Mouse (Mus musculus) layer of hippocampus, adult 2 months (tissue): ENCODE data around the gene Serpina3n. TPM values are rescaled to one million over a fixed set of nuclear protein-coding genes. Genes with fewer than 3 reads are reported as not detected.
"Not testable (repeated sequence)": the region's sequence is repeated elsewhere in the genome, so short reads cannot be mapped to it uniquely, and the experiment has no call there.

ENCODE experiments used
- DNase-seq, 2 experiments: peaks; one replicate each; pipeline ENCODE4 v3.0.0; 2022; ENCODE audit warnings: low spot score in 2 of 2
- H3K27ac ChIP-seq: fragments of 200-600 bp; 2 replicates; pipeline ENCODE4 v1.8.1; 2022
- H3K4me3 ChIP-seq: fragments of 200-600 bp; 2 replicates; pipeline ENCODE4 v1.8.1; 2022; ENCODE audit warnings: mild to moderate bottlenecking
- CTCF ChIP-seq: fragments of 200-600 bp; conservative IDR thresholded peaks from 2 replicates; pipeline ENCODE4 v1.8.1; 2022; ENCODE audit warnings: antibody characterized with exemption, mild to moderate bottlenecking, moderate library complexity
- total RNA-seq, 2 experiments: library from RNA; stranded (reverse); gene quantifications; 2 replicates each; pipeline ENCODE4 v1.2.3; 2021

Serpina3n gene
- total RNA-seq, 2 experiments from 2014 or later, result 79.6 to 81.5 TPM

DNA sequence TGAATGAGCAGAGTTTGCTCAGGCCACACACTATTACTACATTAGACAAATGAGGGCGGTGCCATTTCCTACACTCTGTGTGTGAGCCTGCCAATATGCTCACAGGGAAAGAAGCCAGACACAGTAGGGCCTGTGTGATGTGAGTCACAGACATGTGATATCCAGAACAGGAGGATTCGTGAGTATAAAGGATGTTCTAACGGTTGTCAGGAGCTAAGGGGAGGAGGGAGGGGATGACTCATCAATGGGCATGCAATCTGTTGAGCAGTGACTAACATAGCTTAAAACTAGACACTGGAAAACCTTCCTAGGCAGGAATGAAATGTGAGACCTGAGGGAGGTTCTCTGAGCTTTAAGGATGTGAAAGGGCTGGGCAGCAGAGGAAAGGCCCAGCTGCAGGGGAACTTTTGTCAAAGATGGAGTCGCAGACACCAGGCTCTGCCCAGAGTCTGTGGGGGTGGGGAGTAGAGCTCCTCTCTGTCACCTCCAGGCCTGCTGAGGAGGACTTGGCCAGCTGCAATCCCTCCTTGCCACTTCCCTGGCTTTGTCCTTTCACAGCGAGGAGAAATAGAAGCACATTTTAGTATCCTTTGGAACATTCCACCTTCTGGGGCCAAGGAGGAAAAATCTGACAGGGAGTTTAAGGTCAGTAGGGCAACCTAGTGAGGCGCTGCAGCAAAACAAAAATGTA, 9.2 kb downstream of the Serpina3n start:
- TF ChIP-seq CTCF, result no peak
- H3K27ac ChIP-seq, result peak overlapping the region; percentile 61; the same call in 1 of the 2 replicates
- no peak overlapping the region for H3K4me3 ChIP-seq
- peak; percentile 77 to 87 for DNase-seq

DNA sequence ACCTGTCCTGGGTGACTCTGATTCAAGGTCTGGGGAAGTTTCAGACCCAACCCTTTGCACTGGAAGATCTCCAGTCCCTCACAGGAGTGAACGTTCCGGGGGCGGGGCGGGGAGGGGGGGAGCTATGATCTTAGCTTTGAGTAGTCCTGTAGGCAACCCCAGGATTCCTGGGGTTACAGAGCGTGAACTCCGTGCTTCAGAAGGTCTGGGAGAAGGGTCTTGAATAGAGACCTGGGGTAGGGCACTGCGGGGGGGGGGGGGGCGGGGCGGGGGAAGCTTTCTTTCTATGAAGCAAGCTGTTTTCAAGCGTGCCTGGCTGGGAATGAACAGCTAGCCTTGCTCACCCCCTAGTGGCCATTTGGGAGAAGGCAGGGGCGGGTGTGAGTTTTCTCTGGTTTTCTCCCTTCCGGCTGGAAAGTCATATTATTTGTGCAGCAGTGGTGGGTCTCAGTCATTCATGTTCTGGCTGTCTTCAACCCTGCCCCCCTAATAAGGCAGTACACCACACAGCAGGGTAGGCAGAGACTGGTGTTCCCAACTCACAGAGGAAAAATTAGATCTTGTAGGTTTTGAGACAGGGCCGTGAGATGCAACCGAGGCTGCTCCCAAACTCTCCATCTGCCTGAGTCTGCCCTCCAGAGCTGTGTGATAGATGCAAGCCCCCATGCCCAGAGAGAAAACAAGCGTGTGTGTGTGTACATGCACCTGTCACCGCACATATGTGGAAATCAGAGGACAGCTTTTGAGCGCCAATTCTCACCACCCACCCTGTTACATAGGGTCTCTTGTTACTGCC, 12.0 kb downstream of the Serpina3n start:
- Histone ChIP-seq H3K27ac (no peak overlapping the region; the same call in 1 of the 2 replicates), H3K4me3 (no peak overlapping the region; the same call in 1 of the 2 replicates)
- peak; percentile 70 to 93 for DNase-seq
- TF ChIP-seq CTCF, result peak; percentile 78

DNA sequence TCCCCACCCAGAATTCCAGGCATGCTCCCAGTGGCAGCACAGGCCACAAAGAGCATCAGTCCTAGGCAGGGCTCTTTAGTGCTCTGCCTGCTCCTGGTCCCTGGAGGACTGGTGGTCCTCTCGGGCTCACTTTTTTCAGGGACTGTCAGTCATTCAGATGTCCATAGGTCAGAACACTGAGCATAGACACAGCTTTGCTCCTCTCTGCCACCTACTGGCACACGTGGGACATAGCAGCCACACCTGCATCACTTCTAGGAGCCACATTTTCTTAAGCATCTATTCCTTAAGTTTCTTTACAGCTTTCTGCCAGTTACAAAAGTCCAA, 12.6 kb downstream of the Serpina3n start:
- peak; percentile 71 for TF ChIP-seq CTCF
- H3K27ac ChIP-seq, result no peak overlapping the region; the same call in 1 of the 2 replicates
- no peak for DNase-seq
- no peak overlapping the region for H3K4me3 ChIP-seq

DNA sequence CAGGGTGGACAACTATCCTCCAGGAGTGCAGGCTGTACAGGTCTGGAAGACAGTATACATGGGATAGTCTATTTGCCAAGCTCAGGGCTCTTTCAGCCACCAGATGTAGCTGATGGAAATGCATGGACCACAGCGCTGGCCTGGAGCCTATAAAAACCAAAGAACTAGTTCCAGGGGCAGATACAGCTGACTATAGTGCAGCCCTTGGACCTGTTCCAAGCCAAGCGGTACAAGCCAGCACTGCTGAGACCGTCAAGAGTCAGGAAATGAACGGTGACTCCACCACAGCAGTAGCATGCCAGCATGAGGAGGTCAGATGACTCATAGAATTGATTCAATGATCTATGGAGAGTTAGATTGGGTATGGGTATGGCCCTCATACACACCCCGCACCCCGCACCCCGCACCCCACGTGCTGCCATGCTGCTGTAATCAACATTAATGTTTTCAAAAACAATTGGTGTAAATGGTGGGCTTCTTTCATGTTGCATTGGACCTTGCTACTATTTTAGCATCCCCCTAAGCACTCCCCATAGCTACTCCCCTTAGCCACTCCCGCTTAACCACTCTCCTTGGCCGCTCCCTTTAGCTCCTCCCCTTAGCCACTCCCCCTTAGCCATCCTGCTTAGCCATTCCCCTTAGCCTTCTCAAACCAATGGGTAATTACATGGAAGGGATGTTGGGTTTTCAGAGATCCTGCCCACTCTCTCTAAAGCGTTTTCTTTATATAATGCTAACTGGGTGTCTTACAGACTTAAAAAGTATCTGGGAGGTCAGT, 16.3 kb downstream of the Serpina3n start:
- Histone ChIP-seq H3K27ac (no peak overlapping the region), H3K4me3 (no peak overlapping the region)
- TF ChIP-seq CTCF, result no peak
- DNase-seq, result no peak

DNA sequence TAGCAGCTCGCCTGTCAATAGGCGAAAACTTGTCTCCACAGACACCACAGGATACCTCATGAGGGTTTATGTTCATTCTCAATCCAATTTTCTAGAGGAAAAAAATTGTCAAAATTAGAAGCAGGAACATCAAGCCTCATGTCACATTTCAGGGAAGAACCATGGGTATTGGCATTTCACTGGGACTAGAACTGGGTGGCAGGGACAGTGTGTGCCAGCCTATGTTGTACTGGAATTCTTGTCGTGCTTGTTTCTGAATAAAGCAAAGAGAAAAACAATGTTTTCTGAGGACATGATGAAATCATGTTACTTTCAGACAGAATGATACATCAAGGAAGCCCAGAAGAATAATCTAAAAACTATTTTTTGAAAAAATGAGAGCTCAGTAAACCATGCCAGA, 19.1 kb downstream of the Serpina3n start:
- H3K27ac ChIP-seq, result peak overlapping the region; percentile 81; the same call in 1 of the 2 replicates
- TF ChIP-seq CTCF, result no peak
- peak in 1 of 2 experiments; percentile 40 for DNase-seq
- H3K4me3 ChIP-seq, result no peak overlapping the region

DNA sequence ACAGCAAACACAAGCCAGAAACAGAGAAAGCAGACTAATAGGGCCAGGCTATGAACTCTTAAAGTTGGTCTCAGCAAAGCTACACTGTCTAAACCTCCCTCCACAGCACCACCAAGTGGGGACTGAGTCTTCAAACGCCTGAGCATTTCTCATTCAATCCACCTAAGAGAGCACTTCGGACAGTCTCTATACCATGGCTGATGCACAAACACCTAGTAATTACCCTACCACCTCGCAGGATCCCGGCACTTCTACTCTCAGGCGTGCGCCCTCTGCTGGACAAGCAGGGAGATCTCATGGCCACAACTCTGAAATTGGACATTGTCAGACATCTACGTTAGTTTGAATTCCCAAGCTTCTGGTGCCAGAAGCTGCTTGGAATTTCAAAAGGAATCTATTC, 20.4 kb downstream of the Serpina3n start:
- TF ChIP-seq CTCF, result peak; percentile 86
- no peak overlapping the region for H3K27ac ChIP-seq
- H3K4me3 ChIP-seq, result no peak overlapping the region
- peak in 1 of 2 experiments; percentile 47 for DNase-seq

DNA sequence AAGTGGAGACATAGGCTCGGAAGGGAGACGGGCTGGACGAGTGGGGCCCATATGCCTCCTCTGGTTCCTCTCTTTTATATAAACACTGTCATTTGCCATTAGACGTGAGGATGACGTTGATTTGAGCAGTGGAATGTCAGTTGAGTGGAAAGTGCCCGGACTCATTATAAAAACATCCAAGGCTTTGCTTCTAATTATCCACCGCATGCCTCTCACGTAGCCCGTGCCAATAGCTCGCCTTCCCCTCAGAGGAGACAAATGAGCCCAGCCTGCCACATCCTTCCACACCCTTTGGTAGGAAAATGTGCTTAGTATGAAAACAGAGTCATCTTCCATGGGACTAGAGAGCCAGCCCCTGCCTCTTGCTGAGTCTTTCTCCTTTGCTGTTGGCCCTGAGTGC, 24.8 kb downstream of the Serpina3n start:
- no peak overlapping the region for H3K27ac ChIP-seq
- no peak for DNase-seq
- TF ChIP-seq CTCF, result no peak
- H3K4me3 ChIP-seq, result no peak overlapping the region

DNA sequence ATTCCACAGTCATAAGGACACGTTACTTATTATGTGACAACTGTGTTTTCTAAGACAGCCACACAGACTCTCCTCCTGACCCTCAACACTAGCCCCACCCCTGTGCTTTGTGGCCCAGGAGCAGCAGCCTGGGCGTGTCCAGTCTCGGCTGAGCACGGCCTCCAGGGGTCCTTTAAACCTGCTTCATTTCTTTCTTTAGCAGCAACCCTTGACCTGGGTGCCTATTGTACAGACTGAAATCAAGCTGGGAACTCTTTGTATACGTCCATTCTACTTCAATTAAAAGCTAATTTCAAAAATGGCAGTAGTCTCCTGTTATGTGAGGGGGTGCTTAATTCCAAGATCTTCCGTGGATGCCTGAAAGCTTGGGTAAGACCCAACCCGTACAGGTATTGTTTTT, 26.7 kb downstream of the Serpina3n start:
- DNase-seq, result no peak
- H3K4me3 ChIP-seq, result no peak overlapping the region
- H3K27ac ChIP-seq, result no peak overlapping the region
- no peak for TF ChIP-seq CTCF

DNA sequence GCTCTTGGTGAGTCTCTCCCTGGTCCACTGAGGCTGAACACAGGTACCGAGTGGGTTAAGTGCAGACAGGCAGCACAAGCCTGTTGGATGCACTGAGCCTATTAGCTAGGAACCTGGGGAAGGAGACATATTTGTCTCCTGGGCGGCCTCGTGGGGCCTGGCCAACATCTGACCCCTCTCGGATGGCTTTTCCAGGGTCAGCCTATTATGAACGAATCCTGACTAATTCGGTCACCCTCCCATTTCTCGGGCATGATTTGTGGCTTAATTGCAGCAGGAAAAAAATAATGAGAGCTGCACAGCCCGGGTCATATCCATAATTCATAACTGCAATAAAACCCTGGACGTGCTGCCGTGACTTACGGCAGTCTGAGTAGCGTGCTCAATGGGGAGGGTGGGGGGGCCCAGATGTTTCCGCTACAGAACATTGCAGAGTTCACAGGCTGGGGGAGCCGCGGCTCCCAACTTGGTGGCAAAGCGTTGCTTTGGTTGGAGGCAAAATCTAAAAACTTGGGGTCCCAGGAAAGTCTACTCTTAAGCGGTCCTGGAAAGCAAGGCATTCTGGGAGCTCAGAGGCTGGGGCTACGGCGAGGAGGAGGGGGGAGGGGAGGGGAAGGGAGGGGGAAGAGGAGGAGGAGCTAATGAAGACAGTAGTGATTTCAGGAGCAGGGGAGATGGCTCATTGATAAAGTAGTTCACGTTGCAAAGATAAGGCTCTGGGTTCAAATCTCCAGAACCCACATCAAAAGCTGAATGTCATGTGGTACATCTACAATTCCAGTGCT, 27.6 kb downstream of the Serpina3n start:
- no peak overlapping the region for H3K4me3 ChIP-seq
- no peak for TF ChIP-seq CTCF

DNA sequence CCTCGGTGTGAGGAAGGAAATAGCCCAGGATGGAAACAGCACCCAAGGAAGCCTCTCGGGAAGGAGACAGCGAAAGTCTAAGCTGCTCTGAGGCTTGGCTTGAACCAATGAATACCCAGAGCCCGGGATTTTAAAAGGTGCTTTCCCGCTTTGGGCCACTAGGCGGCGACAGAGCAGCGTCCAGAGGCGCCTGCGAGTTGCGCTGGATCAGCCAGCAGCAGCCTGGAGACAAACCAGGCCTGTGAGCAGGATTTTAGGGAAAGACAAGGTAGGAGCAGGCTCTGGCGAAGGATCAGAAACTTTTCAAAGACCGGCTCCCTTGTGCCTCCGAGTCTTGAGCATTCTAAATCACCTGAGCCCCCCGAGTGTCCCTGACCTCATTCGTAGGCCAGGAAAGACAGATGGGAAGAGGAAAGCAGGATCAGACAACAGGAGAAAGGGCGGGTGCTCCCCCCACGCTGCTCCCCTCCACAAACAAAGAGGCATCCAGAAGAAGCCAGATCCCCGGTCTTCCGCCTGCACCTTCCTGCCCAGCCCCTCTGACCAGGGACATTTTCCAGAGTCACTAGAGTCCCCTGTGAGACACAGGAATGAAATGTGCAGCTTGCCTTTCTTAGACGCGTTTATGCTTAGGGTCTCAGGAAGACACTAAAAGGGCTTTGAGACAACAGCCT, 33.7 kb downstream of the Serpina3n start:
- Histone ChIP-seq H3K27ac (no peak overlapping the region), H3K4me3 (no peak overlapping the region)
- DNase-seq, result peak; percentile 81 to 93
- TF ChIP-seq CTCF, result peak; percentile 99

More for the DNA sequence above, 27.6 kb downstream of the Serpina3n start:
- H3K27ac ChIP-seq, result no peak overlapping the region
- DNase-seq, result no peak

DNA sequence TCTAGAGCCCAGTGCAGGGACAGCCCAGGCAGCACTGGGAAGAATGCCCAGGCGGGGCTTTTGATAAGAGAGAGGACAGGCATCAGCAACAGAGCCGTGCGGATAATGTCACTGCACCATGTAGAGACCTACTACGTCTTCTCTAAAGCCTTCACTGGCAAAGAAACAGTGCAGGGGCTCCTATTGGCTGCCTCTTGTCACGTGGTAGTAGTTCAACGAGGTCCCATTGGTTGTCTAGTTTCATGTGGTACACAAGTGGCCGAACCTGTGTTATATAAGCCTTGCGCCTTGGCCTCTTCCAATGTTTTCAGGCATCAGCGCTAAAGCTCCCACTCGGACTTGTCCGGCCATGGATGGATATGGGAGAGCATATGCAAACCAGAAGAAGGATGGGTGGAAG, 37.2 kb downstream of the Serpina3n start:
- H3K4me3 ChIP-seq, result no peak overlapping the region
- no peak for DNase-seq
- TF ChIP-seq CTCF, result no peak
- H3K27ac ChIP-seq, result no peak overlapping the region

DNA sequence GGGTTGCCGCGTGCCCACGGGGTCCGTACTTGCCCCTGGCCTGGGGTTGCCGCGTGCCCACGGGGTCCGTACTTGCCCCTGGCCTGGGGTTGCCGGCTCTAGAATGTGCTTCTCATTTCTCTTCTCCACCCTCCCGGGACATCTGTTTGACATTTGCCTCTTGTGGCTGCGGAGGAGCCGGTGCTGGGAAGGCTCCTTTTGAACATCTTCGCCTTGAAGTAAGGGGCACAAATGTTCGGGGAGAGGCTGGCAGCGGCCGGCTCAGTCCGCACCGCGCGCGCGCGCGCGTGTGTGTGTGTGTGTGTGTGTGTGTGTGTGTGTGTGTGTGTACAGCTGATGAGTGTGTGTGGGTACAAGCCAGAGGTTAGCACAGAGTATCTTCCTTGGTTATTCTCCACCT, 40.5 kb downstream of the Serpina3n start:
- H3K4me3 ChIP-seq, H3K27ac ChIP-seq, DNase-seq: not testable (repeated sequence)
